Mouse (Mus musculus) lung, postnatal 25 days (tissue): Measurements from ENCODE around the gene Rbm8a.

Source experiments
- DNase-seq: peaks from one replicate; pipeline ENCODE4 v3.0.0; 2022; ENCODE audit warnings: low spot score

The Rbm8a gene

GRCm38 (mm10) chr3:96629729-96630600 is at the start of gene Rbm8a:
TSS of gene Rbm8a (plus strand) at chr3:96629933.
- DNase-seq, result peak; percentile 97

GRCm38 (mm10) chr3:96581141-96581540 is 48.6 kb upstream of the Rbm8a start:
- DNase-seq, result no peak

- DNase-seq, result no peak
These were observed 47.8 kb upstream of the Rbm8a start for GRCm38 (mm10) chr3:96581771-96582515.

GRCm38 (mm10) chr3:96583386-96583785 is 46.3 kb upstream of the Rbm8a start:
- no peak for DNase-seq

- no peak for DNase-seq
These were observed 39.1 kb upstream of the Rbm8a start for GRCm38 (mm10) chr3:96590657-96591056.

GRCm38 (mm10) chr3:96593374-96593773 is 36.4 kb upstream of the Rbm8a start:
- DNase-seq, result peak; percentile 65

- DNase-seq, result peak; percentile 96
These were observed 35.8 kb upstream of the Rbm8a start, which contains the start of gene Polr3gl for GRCm38 (mm10) chr3:96593790-96594560. TSS of gene Polr3gl (minus strand) at chr3:96594181.

- no peak for DNase-seq
These were observed 34.9 kb upstream of the Rbm8a start for GRCm38 (mm10) chr3:96594851-96595250.

- no peak for DNase-seq
These were observed 34.1 kb upstream of the Rbm8a start for GRCm38 (mm10) chr3:96595661-96596060.

GRCm38 (mm10) chr3:96596228-96596707 is 33.5 kb upstream of the Rbm8a start, which contains the start of gene Ankrd34a:
TSS of gene Ankrd34a (plus strand) at chr3:96596636.
- no peak for DNase-seq

- DNase-seq, result no peak
These were observed 32.9 kb upstream of the Rbm8a start for GRCm38 (mm10) chr3:96596855-96597254.

- no peak for DNase-seq
These were observed 32.3 kb upstream of the Rbm8a start for GRCm38 (mm10) chr3:96597435-96597891.

GRCm38 (mm10) chr3:96598156-96599068 is 31.3 kb upstream of the Rbm8a start:
- DNase-seq, result peak; percentile 62

GRCm38 (mm10) chr3:96599069-96599393 is 30.7 kb upstream of the Rbm8a start:
- DNase-seq, result no peak

GRCm38 (mm10) chr3:96599411-96599810 is 30.3 kb upstream of the Rbm8a start:
- DNase-seq, result no peak

- peak; percentile 94 for DNase-seq
These were observed 29.0 kb upstream of the Rbm8a start, which contains the start of gene Lix1l for GRCm38 (mm10) chr3:96600639-96601250. TSS of gene Lix1l (plus strand) at chr3:96601149.

- DNase-seq, result peak; percentile 68
These were observed 28.4 kb upstream of the Rbm8a start for GRCm38 (mm10) chr3:96601251-96601787.

GRCm38 (mm10) chr3:96601941-96602703 is 27.6 kb upstream of the Rbm8a start:
- DNase-seq, result no peak

- no peak for DNase-seq
These were observed 27.0 kb upstream of the Rbm8a start for GRCm38 (mm10) chr3:96602704-96603084.
